Mouse (Mus musculus) CH12.LX (cell line): ENCODE data around the gene Trmt11. TPM values are rescaled to one million over a fixed set of nuclear protein-coding genes. Genes with fewer than 3 reads are reported as not detected.

ENCODE experiments used
- DNase-seq: peaks from one replicate; pipeline ENCODE4 v3.0.0-alpha.2; 2013; ENCODE audit errors: extremely low read depth
- H3K27ac ChIP-seq: 2 replicates; pipeline ENCODE4 v1.5.1; 2012; ENCODE audit warnings: low read depth, mild to moderate bottlenecking, control low read depth, moderate library complexity; ENCODE audit not compliant: insufficient read depth
- H3K27me3 ChIP-seq: replicated peaks from 2 replicates; pipeline ENCODE3; 2012; ENCODE audit warnings: inconsistent platforms
- H3K36me3 ChIP-seq, 2 experiments: replicated peaks in 1 of 2; 2 replicates each; pipeline versions ENCODE3 to v1.6.1; 2012; ENCODE audit warnings: inconsistent platforms in 1 of 2, low read length in 1 of 2, mild to moderate bottlenecking in 1 of 2, mixed read lengths in 1 of 2, moderate library complexity in 1 of 2; ENCODE audit not compliant: control insufficient read depth in 1 of 2, insufficient read depth in 1 of 2
- H3K4me1 ChIP-seq, 2 experiments: 2 replicates each; pipeline ENCODE4 v1.6.1; 2012; ENCODE audit warnings: inconsistent platforms in 1 of 2, moderate library complexity in 1 of 2; ENCODE audit not compliant: insufficient read depth in 2 of 2, control insufficient read depth in 1 of 2
- H3K4me2 ChIP-seq: 2 replicates; pipeline ENCODE4 v1.6.1; 2012; ENCODE audit warnings: low read depth, mild to moderate bottlenecking, control low read depth; ENCODE audit not compliant: poor library complexity, insufficient read depth, severe bottlenecking
- H3K4me3 ChIP-seq, 3 experiments: fragments of 150-350 bp in 1 of 3; sonication (generic) in 1 of 3; replicated peaks in 1 of 3; 2 replicates each; pipeline versions ENCODE3 to v1.5.1; 2011 to 2012; ENCODE audit warnings: low read depth in 2 of 3, low read length in 2 of 3, mild to moderate bottlenecking in 2 of 3, moderate library complexity in 2 of 3, control low read depth in 1 of 3, improper control_type of control experiment in 1 of 3, inconsistent platforms in 1 of 3, mixed read lengths in 1 of 3; ENCODE audit not compliant: poor library complexity in 1 of 3
- H3K79me2 ChIP-seq: replicated peaks from 2 replicates; pipeline ENCODE4 v1.6.1; 2012; ENCODE audit warnings: mild to moderate bottlenecking, moderate library complexity; ENCODE audit not compliant: control insufficient read depth, poor library complexity, insufficient read depth, severe bottlenecking; ENCODE audit errors: extremely low read depth
- H3K9ac ChIP-seq: 2 replicates; pipeline ENCODE4 v1.6.1; 2012; ENCODE audit warnings: low read depth, mild to moderate bottlenecking, control low read depth, moderate library complexity; ENCODE audit not compliant: insufficient read depth
- H3K9me3 ChIP-seq: replicated peaks from 2 replicates; pipeline ENCODE3; 2012; ENCODE audit warnings: low read length, inconsistent platforms, mixed read lengths
- BHLHE40 ChIP-seq: IDR thresholded peaks from 2 replicates; pipeline ENCODE4 v1.6.1; 2011; ENCODE audit warnings: mild to moderate bottlenecking, low read depth, low read length, improper control_type of control experiment
- ELF1 ChIP-seq: IDR thresholded peaks from 2 replicates; pipeline ENCODE4 v1.6.1; 2014; ENCODE audit warnings: low read depth, mild to moderate bottlenecking, inconsistent platforms, low read length, improper control_type of control experiment
- JUND ChIP-seq: conservative IDR thresholded peaks from 2 replicates; pipeline ENCODE4 v1.6.1; 2011; ENCODE audit warnings: low read depth, low read length, improper control_type of control experiment
- MAFK ChIP-seq: IDR thresholded peaks from 2 replicates; pipeline ENCODE4 v1.6.1; 2011; ENCODE audit warnings: low read length, improper control_type of control experiment; ENCODE audit not compliant: insufficient replicate concordance
- MAZ ChIP-seq: IDR thresholded peaks from 2 replicates; pipeline ENCODE4 v1.6.1; 2012; ENCODE audit warnings: low read depth, mild to moderate bottlenecking, inconsistent platforms, low read length, improper control_type of control experiment, moderate library complexity
- MEF2A ChIP-seq: IDR thresholded peaks from 2 replicates; pipeline ENCODE4 v1.6.1; 2014; ENCODE audit warnings: low read depth, mild to moderate bottlenecking, inconsistent platforms, low read length, improper control_type of control experiment, borderline replicate concordance
- MXI1 ChIP-seq: IDR thresholded peaks from 2 replicates; pipeline ENCODE4 v1.6.1; 2011; ENCODE audit warnings: mild to moderate bottlenecking, low read depth, low read length, improper control_type of control experiment
- NELFE ChIP-seq: IDR thresholded peaks from 2 replicates; pipeline ENCODE4 v1.6.1; 2011; ENCODE audit warnings: low read depth, low read length, improper control_type of control experiment
- NRF1 ChIP-seq: IDR thresholded peaks from 2 replicates; pipeline ENCODE4 v1.6.1; 2014; ENCODE audit warnings: low read depth, mild to moderate bottlenecking, inconsistent platforms, low read length, improper control_type of control experiment, moderate library complexity
- PAX5 ChIP-seq: IDR thresholded peaks from 2 replicates; pipeline ENCODE4 v1.6.1; 2012; ENCODE audit warnings: low read length, inconsistent platforms, mixed read lengths
- POLR2A ChIP-seq: IDR thresholded peaks from 2 replicates; pipeline ENCODE4 v1.6.1; 2011; ENCODE audit warnings: low read depth, mild to moderate bottlenecking, improper control_type of control experiment, low read length
- RCOR1 ChIP-seq: conservative IDR thresholded peaks from 2 replicates; pipeline ENCODE4 v1.6.1; 2012; ENCODE audit warnings: low read depth, mild to moderate bottlenecking, inconsistent platforms, low read length, improper control_type of control experiment
- TCF12 ChIP-seq: IDR thresholded peaks from 2 replicates; pipeline ENCODE4 v1.6.1; 2014; ENCODE audit warnings: low read depth, mild to moderate bottlenecking, inconsistent platforms, low read length, improper control_type of control experiment
- UBTF ChIP-seq: IDR thresholded peaks from 2 replicates; pipeline ENCODE4 v1.6.1; 2012; ENCODE audit warnings: low read depth, mild to moderate bottlenecking, inconsistent platforms, low read length, improper control_type of control experiment, moderate library complexity
- USF1 ChIP-seq: IDR thresholded peaks from 2 replicates; pipeline ENCODE4 v1.6.1; 2014; ENCODE audit warnings: low read depth, mild to moderate bottlenecking, inconsistent platforms, low read length, improper control_type of control experiment
- ZKSCAN1 ChIP-seq: IDR thresholded peaks from 2 replicates; pipeline ENCODE4 v1.6.1; 2012; ENCODE audit warnings: low read depth, inconsistent platforms, low read length, improper control_type of control experiment, borderline replicate concordance
- dilution Hi-C: fragments of 300-500 bp; cut with MboI; formaldehyde crosslinking; loops from 2 replicates; pipeline ENCODE4 v1.14.3; 2020; ENCODE audit warnings: low sequenced_read_pairs; ENCODE audit not compliant: extremely low pct_unique_long_range_greater_than_20kb, extremely low pct_ligation_motif_present
- in situ Hi-C: fragments of 300-500 bp; cut with MboI; formaldehyde crosslinking; loops from 3 replicates; pipeline ENCODE4 v1.14.3; 2019; ENCODE audit warnings: low sequenced_read_pairs, low pct_ligation_motif_present, low pct_unique_long_range_greater_than_20kb, mixed read lengths
- polyA plus RNA-seq: library from polyadenylated mRNA; unstranded; fragments of >175 nt; gene quantifications from 2 replicates; pipeline ENCODE4 v1.2.1, GENCODE M21; 2012; ENCODE audit warnings: low read depth; ENCODE audit not compliant: insufficient read length
- total RNA-seq, 2 experiments: library from RNA; depleted of rRNA; stranded (reverse); fragments of 300-350 nt in 1 of 2; fragments of >200 nt in 1 of 2; gene quantifications; 2 replicates each; pipeline ENCODE4 v1.2.3; 2012 to 2014

Gene Trmt11
- total and polyA plus RNA-seq, 3 experiments = 11.9 to 40.3 (median 21.1) TPM

DNA sequence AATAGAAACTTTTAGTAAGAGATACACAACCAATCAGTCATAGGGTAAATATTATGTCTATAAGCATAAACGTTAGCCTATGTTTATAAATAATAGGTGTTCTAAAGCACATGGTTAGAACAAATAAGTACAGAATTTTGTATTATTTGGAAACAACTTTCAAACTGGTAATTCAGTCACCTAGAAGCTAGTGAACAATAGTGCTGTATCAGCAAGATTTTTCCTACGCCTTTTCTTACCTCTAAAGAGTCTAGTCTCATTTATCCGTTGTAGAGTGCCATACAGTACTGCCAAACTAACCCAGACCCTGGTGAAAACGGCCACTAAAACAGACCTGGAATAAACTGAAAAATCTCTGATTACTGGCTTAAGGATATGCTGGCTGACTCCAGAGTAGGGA lies 12.5 kb upstream of the Trmt11 start:
- no peaks in the 10 kb centered on the region for H3K27me3 ChIP-seq
- peaks cover 0 to 5% of the 10 kb centered on the region in 2 experiments; a peak in 2 of 4 replicates for H3K4me1 ChIP-seq
- TF ChIP-seq MAFK (peak; percentile 73), PAX5 (no peak)
- 0 out of 2 replicates have a peak, but pooled peaks cover 2% of the 10 kb centered on the region for H3K79me2 ChIP-seq
- H3K9me3 ChIP-seq = no peaks in the 10 kb centered on the region
- no peak overlapping the region for H3K27ac ChIP-seq
- no peak overlapping the region for H3K4me2 ChIP-seq
- H3K9ac ChIP-seq = no peak overlapping the region
- no peak overlapping the region for H3K4me3 ChIP-seq
- dilution Hi-C loops (no loop called here), in situ Hi-C loops (loop anchor here (25.0 kb wide), 1 partner anchor 699 kb away; the partner anchor contains the start of gene Hddc2)
- DNase-seq = no peak
- peaks cover 3 to 17% of the 10 kb centered on the region in 2 experiments for H3K36me3 ChIP-seq

DNA sequence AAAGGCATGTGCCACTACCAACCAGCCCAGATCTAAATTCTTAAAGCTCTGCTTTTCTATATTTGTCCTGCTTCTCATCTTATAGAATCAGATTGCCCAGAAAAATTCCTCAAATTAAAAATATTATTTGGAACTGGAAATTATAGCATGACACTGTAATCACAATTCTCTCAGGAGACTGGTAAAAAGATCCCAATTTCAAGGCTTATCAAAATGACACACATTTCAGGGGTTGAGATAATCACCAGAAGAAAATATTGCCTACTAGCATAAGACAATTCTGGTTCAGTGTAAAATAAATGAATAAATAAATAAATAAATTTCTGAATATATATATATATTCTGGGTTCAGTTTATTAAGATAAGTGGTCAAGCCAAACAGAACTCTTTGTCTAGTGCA lies 9.1 kb upstream of the Trmt11 start:
- DNase-seq = no peak
- no peak overlapping the region for H3K4me3 ChIP-seq
- in situ Hi-C loops = loop anchor here (25.0 kb wide), 1 partner anchor 703 kb away; the partner anchor contains the start of gene Hddc2
- H3K4me2 ChIP-seq = no peak overlapping the region
- H3K9me3 ChIP-seq = no peaks in the 10 kb centered on the region
- TF ChIP-seq TCF12 (no peak), JUND (no peak), MXI1 (no peak)
- TF ChIP-seq, all 38 proteins: peak for 0
- dilution Hi-C loops = no loop called here
- Histone ChIP-seq H3K36me3 (peaks cover 3 to 20% of the 10 kb centered on the region in 2 experiments), H3K9ac (no peak overlapping the region), H3K79me2 (no peaks in the 10 kb centered on the region), H3K27me3 (no peaks in the 10 kb centered on the region), H3K4me1 (no peaks in the 10 kb centered on the region), H3K27ac (no peak overlapping the region)

DNA sequence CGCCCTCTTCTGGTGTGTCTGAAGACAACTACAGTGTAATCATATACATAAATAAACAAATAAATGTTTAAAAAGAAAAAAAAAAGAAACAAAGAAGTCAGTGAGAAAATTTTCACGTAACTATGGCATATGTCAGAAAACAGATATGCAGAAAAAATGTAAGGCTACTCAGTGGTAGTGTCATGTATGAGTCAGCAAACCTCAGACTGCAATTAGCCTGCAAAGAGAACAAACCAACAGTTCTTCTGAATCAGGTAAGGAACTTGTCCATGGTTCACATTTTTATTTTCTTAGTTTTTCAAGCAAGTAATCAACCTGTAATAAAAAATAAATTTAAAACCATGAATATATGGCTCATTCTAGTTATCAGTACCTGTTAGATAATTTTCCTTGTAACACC lies 7.6 kb upstream of the Trmt11 start:
- H3K9me3 ChIP-seq = no peaks in the 10 kb centered on the region
- H3K9ac ChIP-seq = no peak overlapping the region
- no peak for TF ChIP-seq BHLHE40
- TF ChIP-seq UBTF = no peak
- no peak for TF ChIP-seq MAZ
- TF ChIP-seq RCOR1 = no peak
- TF ChIP-seq MEF2A = no peak
- TF ChIP-seq NRF1 = no peak
- TF ChIP-seq USF1 = no peak
- TF ChIP-seq TCF12 = no peak
- TF ChIP-seq JUND = no peak
- no peak for TF ChIP-seq ELF1
- TF ChIP-seq ZKSCAN1 = no peak
- TF ChIP-seq NELFE = no peak
- no peak for TF ChIP-seq MAFK
- TF ChIP-seq POLR2A = no peak
- no peak overlapping the region for H3K27ac ChIP-seq
- H3K4me2 ChIP-seq = no peak overlapping the region
- H3K27me3 ChIP-seq = no peaks in the 10 kb centered on the region
- dilution Hi-C loops (no loop called here), in situ Hi-C loops (loop anchor here (25.0 kb wide), 1 partner anchor 704 kb away; the partner anchor contains the start of gene Hddc2)
- H3K79me2 ChIP-seq = no peaks in the 10 kb centered on the region
- H3K36me3 ChIP-seq = peaks cover 3 to 15% of the 10 kb centered on the region in 2 experiments
- no peaks in the 10 kb centered on the region for H3K4me1 ChIP-seq
- no peak for DNase-seq
- no peak overlapping the region for H3K4me3 ChIP-seq
